Mouse (Mus musculus) cerebellum, adult 11 months (tissue): Measurements from ENCODE around the gene Sufu.

ENCODE experiments used
- DNase-seq: peaks from one replicate; pipeline ENCODE4 v3.0.0; 2022

Gene Sufu

DNA sequence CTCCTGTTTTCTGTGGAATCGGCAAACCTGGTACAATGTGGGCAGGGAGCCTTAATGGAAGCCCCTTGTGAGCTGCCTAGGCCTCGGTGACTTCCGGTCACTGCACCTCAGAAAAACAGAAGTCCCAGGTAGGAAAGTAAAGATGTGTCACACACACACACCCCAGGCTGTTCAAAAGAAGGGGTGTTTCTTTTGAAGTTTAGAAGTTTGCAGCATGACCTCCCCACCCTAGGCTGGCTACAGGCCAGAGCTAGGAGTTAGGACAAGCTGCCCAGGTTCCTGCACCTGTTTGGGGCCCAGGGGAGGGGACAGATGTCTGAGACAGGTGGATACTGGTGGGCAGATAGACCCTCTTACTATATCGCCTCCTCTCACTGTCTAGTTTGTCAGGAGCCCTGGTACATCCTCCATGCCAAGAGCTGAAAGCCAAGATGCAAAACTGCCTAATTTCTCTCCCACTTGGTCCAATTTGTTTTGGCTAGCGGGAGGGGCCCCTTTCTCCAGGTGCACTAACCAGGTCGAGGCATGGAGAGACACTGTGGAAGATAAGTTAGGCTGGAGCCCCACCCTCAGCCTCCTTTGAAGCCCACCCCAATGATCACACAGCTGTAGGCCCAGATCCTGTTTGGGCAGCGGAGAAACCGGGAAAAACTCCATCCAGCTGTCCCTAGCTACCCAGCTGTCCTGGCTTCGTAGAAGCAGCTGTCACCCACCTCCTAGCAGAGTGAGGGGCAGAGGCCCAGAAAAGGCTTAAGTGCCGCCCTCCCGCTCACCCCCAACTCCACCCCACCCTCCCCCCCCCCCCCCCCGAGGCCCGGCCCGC is 121.0 kb downstream of the Sufu start:
- DNase-seq = no peak

DNA sequence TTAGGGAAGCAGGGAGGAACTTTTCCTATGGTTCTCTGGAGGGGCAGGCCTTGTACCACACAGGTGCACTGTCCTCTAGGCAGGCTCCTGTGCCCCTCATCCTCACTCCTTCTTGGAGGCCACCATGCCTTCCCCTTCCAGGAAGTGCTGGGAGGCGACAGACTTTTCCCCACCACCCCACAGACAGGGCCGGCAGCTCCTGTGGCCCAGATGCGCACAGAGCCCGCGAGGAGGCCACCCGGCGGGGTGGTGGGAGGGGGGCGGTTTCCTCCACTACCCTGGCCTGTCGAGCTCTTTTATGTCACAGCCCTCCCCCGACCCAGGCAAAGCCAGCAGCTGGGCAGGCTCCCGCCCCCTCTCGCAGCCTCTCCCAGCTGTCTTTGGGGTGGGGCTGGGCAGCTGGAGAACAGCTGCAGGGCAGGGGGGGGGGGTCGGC is 121.7 kb downstream of the Sufu start:
- no peak for DNase-seq

- no peak for DNase-seq
These were observed 122.3 kb downstream of the Sufu start for GRCm38 (mm10) chr19:46518828-46519621.

DNA sequence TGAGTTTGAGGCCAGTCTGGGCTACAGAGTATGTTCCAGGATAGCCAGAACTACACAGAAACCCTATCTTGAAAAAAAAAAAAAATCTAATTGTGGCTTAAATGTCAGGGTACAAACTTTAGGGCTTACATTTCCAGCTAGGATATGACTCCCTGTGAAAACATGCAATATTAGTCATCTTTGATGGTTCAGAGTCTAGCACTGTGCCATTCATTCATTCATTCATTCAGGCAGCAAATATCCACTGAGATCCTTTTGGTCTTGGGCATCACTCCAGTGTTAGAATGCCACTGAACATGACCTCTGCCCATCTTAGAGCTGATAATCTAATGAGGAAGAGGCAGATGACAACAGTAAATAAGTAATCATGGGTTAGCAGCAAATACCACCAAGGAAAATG is 125.0 kb downstream of the Sufu start:
- no peak for DNase-seq

- DNase-seq = no peak
These were observed 125.8 kb downstream of the Sufu start for GRCm38 (mm10) chr19:46522433-46523044.

GRCm38 (mm10) chr19:46523131-46523479 is 126.4 kb downstream of the Sufu start:
- no peak for DNase-seq

DNA sequence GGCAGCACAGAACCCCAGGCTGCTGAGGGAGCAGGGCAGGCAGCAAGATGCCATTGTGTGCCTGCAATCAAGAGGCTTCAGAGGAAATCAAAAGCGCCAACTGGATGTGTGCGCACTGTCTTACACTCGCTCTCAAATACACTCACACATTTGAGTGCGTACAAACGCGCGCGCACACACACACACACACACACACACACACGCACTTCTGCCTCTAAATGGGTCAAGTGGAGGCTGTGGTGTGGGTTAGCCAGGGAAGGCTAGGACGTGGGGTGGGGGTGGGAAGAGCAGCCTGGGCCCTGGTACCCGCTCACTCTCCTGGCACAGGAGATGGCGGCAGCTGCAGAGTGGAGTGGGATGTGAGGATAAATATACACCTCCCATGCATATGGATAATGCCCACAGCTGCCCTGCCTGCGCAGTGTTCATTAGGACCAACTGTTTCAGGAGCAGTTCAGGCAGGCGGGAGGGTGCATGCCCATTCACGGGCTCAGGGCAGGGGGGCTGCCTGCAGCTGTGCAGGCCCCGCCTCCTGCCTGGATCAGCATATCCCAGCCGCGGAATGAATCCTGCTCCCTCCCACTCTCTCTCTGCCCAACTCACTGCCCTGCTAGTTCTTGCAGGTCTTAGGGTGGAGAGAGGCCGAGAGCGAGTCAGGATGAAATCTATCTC is 126.9 kb downstream of the Sufu start:
- no peak for DNase-seq

DNA sequence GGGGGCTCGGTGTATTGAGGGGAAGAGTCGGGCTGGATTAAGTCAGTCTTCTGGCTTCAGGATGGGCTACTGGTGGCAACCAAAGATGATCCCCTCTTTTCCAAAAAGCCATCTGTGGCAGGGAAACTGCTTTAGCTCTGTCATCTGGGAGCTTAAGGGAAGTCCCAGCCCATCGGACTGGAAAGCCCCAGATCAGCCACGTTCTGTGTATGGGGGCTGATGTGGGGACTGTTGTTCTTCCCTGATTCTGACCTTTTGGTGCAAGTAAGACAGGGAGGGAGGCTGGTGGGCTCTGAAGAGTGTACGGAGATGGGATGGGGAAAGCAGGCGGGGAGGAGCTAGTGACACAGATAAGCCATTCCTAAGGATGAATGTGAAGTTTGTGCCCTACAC is 127.5 kb downstream of the Sufu start:
- no peak for DNase-seq

DNA sequence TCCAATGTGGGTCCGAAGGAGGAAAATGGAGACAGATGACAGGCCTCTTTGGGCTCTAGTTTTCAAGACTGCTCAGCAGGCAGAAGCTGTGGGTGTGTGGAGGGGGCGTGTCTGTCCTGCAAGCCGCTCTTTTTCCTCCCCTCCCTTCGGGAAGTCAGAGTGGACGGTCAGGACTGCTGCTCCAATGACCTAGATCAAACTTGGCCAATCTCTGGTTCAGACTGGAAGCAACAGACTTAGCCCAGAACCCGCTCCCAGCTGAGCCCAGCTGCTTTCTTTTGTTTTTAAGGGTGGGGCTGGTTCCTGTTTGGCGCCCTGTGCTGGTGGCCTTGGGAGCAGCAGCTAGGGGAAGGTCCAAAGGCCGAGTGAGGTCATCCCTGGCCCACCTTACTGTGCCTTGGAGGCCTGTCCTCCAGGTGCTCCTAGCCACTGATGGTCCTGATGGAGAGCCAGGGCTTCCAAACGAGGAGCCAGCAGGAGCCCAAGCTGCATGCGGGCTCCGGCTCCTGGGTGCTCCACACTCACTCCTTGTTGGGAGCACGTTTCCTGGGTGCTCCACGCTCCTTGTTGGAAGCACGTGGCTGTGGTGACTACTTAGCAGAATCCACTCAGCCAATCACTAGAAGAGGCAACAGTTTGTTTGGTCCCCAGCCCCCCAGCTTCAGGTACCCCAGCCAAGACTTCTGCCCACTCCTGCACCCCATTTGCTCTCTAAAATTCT is 128.1 kb downstream of the Sufu start:
- no peak for DNase-seq

GRCm38 (mm10) chr19:46525691-46526631 is 129.3 kb downstream of the Sufu start:
- DNase-seq = no peak

DNA sequence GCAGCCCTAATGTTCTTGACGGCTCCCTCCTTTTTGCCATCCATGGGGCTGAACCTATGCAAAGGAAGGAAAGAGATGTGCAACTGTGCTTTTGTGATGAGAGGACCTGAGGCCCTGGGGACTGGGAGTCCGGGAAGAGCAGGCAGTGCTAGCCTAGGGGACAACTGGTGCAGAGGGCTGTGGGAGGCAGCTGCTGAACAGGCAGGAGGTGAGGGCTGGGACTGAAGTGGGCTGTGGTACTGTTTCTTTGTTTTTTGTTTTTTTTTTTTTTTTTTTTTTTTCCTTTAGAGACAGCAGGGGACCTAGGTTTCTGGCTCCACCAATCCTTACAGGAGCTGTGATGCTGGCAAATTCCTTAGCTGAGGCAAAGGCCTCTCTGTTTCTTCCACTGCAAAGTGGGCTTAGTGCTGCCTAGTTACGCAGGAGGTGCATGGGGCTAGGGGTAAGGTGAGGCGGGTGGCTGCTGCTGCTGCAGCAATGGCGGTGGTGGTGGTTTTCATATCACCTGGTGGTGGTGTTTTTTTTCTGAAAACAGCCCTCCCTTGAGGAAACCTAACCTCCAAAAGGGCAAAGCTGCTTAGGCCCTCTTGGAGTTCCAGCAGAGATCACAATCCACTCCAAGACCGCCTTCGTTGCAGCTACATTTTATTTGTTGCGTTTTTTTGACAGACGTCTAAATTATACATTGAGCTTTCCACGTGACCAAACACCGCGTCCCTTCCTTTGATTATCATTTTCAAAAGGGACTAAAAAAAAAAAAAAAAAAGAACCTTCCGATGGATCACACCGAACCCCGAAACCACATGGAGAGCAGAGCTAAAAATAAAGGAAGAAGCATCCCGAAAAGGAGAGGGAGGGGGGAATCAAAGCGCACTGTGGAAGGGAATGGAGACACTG is 131.2 kb downstream of the Sufu start:
- DNase-seq = no peak

DNA sequence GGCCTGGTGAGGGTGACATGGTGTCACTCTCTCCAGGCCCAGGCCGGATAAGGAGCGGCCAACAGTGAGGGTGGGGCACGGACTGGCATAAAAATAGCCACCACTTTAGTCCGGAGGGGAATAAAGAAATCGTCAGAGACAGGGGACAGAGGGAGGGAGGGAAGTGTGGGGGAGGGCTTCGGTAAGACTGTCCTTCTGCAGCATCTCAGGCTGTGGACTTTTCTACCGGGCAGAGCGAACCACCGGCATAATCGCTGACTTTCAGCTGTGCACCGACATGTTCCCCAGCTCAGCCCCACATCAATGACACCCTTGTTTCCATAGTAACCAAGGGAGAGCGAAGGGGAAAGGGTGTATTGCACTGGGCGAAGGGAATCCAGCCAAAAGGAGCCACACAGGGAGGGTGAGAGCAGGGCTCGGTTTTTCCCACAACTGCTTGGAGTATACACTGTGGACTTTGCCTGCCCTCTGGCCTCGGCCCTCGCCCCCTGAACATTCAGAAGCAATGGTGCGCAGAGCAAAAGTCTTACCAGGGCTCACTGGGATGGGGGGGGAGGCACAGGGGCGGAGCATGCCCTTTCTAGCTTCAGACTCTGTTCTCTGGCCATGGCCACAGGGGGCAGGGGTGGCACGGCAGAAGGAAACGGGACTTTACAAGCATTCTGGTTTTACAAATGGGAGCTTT is 132.0 kb downstream of the Sufu start:
- peak; percentile 64 for DNase-seq

DNA sequence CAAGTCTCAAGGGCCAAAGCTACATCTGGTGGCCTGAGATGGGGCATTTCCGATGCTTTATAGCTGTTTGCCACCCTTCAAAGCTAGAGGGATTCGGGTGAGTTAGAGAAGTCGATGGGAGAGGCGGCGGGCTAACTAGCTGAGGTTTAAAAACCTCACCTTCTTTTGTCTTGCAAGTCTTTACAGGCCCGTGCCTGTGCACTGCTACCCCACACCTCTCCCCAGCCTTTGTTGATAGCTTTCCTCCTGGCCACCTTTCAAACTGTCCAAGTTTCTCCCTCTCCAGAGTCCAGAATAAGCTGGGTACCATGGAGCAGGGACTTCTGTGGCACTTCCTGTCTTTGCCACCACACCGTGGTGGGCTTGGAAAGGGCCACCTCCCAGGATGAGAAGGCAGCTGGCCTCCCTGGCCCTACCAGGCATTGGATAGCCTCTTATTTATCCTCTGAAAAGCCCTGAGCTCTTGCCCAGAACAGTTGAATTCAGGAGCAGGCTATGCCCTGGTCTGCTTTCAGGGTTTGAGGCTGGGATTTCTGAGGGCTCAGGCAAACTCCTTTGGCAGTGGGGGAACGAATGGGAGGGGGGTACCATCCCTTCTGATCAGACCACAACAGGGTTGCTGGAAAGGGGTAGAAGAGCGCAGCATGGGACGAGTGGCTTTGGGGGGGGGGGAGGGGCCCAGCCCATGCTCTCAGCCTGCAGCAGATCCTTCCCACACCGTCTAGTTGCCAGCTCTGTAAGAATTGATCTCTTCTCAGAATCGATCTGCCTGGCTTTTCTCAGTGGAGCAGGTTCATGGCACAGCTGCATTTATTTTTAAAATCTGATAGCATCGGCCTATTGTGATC is 133.1 kb downstream of the Sufu start:
- DNase-seq = no peak

GRCm38 (mm10) chr19:46530449-46530990 is 133.8 kb downstream of the Sufu start:
- no peak for DNase-seq

GRCm38 (mm10) chr19:46531071-46532030 is 134.7 kb downstream of the Sufu start:
- DNase-seq = no peak

DNA sequence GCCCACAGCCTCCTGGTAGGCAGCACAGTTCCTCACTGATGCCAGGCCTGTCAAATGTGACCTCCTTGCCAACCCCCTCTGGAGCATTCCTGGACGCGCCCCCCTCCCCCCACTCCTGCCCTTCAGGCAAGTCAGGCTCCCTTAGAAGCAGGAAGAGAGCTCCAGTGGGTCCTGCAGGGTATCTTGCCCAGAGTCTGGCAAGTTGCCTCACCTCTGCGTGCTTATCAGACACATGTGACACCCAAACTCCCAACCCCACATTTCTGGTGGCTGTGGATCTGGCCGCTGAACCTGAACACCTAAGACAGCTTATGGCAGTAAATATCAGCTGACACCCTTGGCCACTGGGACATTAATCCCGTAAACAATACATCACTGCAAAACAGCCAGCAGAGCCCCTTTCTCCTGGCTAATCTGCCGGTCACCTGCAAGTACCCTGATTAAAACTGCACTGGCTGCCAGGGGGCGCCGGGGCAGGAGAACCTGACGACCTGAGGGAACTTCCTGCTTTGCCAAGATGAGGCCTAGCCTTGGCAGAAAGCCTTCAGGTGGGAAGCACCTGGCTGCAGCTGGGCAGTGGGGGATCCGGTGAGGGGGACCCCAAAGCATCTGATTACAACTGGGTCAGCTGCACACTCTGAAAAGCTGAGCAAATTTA is 135.5 kb downstream of the Sufu start:
- peak; percentile 34 for DNase-seq

DNA sequence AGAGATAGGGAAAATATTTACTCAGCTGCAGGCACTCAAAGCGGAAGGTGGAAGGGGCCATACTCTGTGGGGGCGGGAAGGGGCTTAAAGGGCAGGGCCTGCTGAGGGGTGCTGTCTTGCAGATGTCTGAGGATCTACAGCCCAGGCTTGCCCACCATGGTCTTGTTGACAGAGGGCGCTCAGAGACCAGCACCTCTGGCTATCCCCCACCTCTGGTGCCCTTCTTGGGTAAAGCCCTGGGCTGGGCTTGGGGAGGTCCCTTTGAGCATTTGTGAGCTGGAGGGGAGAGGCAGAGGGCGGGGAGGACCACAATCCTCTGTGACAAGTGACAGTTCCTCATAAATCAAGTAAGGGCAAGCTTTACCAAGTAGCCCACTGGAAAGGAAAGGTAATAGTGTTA is 136.4 kb downstream of the Sufu start:
- no peak for DNase-seq
